In genomic region chr6:108570351-108571041, GRCm38 (mm10) we compare ENCODE assay signal across 9 mouse cellular contexts.
DNase-seq lines count a peak whose midpoint lies in the region; ATAC-seq lines count a peak whose summit lies in the region.
"Had no signal": no experiment of that assay in that cellular context is flagged by ENCODE, and none has a peak within 500 bp of the region (broad histone marks: within the 10 kb centered on the region; RNA-seq: fewer than 3 reads in every experiment).

No protein-coding gene starts in this region.

- ATAC-seq in lung, embryonic 15.5 days (ENCODE audit: borderline replicate concordance, extremely low read depth, low FRiP score, low TSS enrichment), result peak; percentile 41
- ATAC-seq in neural tube, embryonic 15.5 days (ENCODE audit: low FRiP score), result peak; percentile 45

- H3K9ac ChIP-seq in lung, embryonic 15.5 days, result 0 out of 2 replicates have a peak overlapping the region, but pooled peaks have one; percentile 20
- peak overlapping the region; percentile 37; the same call in 1 of the 2 replicates for H3K9ac ChIP-seq in neural tube, embryonic 15.5 days (replicated peaks)

- no peaks in the 10 kb centered on the region for H3K27me3 ChIP-seq in lung, embryonic 15.5 days
- no peaks in the 10 kb centered on the region for H3K27me3 ChIP-seq in neural tube, embryonic 15.5 days (replicated peaks)
- H3K27me3 ChIP-seq: Patski had no signal

- H3K4me1 ChIP-seq in lung, embryonic 15.5 days, result peaks cover 20% of the 10 kb centered on the region
- H3K4me1 ChIP-seq in neural tube, embryonic 15.5 days, result peaks cover 15% of the 10 kb centered on the region

- peak overlapping the region; percentile 85 for H3K27ac ChIP-seq in lung, embryonic 15.5 days
- H3K27ac ChIP-seq in neural tube, embryonic 15.5 days (replicated peaks), result peak overlapping the region; percentile 0; the same call in 1 of the 2 replicates

- peak; percentile 54 for DNase-seq in embryo, embryonic 10 days (ENCODE audit: low spot score)
- no peak for DNase-seq in embryo, embryonic 9.5 days (ENCODE audit: extremely low spot score)
- DNase-seq in cerebellum, postnatal 25 days, result peak; percentile 15
- peak; percentile 81 to 89 for DNase-seq in heart, adult 18-20 months
- peak; percentile 74 for DNase-seq in kidney, adult 11 months
- DNase-seq in layer of hippocampus, postnatal 10 days (ENCODE audit: low spot score in 2 of 2), result no peak

- WGBS in lung, embryonic 15.5 days, result 25% methylated on average over 11 of the region's 11 CpGs
- WGBS in neural tube, embryonic 15.5 days, result 30% methylated on average over 11 of the region's 11 CpGs

- peak overlapping the region; percentile 34 for H3K4me3 ChIP-seq in lung, embryonic 15.5 days
- H3K4me3 ChIP-seq in neural tube, embryonic 15.5 days (replicated peaks), result peak overlapping the region; percentile 38

- H3K4me2 ChIP-seq in lung, embryonic 15.5 days, result peak overlapping the region; percentile 61
- peak overlapping the region; percentile 68 for H3K4me2 ChIP-seq in neural tube, embryonic 15.5 days

- H3K9me3 ChIP-seq in lung, embryonic 15.5 days, result no peaks in the 10 kb centered on the region
- H3K9me3 ChIP-seq in neural tube, embryonic 15.5 days (replicated peaks), result no peaks in the 10 kb centered on the region

- H3K36me3 ChIP-seq in lung, embryonic 15.5 days, result no peaks in the 10 kb centered on the region
- no peaks in the 10 kb centered on the region for H3K36me3 ChIP-seq in neural tube, embryonic 15.5 days

Comparison
In these comparisons a context has a peak if more than half of its experiments do, and no peak if none do; other contexts are left out.
1. DNase-seq: peak in embryo, embryonic 10 days (single experiment), cerebellum, postnatal 25 days (2 of 2), heart, adult 18-20 months (2 of 2) and kidney, adult 11 months (single experiment); none in embryo, embryonic 9.5 days (single experiment) and layer of hippocampus, postnatal 10 days (0 of 2).